Mouse (Mus musculus): ENCODE measurements at regions not wholly inside any gene's neighbourhood (a gene's known extent, or its start where the extent isn't known, plus 50 kb on each side); places are given as distances from the start of the nearest gene placed in this dataset.

DNA sequence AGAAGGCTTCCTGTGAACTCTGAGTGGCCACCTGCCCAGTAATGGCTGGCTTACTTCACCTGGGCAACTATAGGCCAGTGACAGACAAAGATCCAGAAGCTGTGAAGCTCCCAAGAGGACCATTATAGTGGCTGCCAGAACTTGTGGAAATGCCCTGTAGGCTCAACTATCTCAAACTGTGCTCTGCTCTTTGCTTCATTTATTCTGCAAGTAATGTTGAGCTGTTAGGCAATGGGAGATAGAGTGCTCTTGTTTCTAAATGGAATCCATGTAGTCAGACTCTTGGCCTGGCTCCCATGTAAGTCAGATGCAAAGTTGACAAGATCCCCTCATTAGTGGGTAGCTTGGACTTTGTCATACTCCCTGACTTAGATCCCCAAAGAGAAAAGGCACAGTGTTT, 247.3 kb downstream of the Irx2 start:
- TF ChIP-seq GATA1 (IDR thresholded peaks at IDR 0.05; ENCODE audit: borderline replicate concordance, low read length) (no peak), CTCF (IDR thresholded peaks at IDR 0.05; ENCODE audit: low read depth, low read length) (no peak), TAL1 (conservative IDR thresholded peaks at IDR 0.05; ENCODE audit: low read depth, low read length) (no peak), GATA2 (IDR thresholded peaks at IDR 0.05; ENCODE audit: borderline replicate concordance, low read depth, low read length) (no peak), POLR2AphosphoS5 (IDR thresholded peaks at IDR 0.05; ENCODE audit: insufficient replicate concordance, low read depth, low read length) (no peak)

Data from G1E (cell line).